Mouse (Mus musculus) left cerebral cortex, adult 11 months (tissue): ENCODE measurements at regions not wholly inside any gene's neighbourhood (a gene's known extent, or its start where the extent isn't known, plus 50 kb on each side); places are given as distances from the start of the nearest gene placed in this dataset.

ENCODE experiments used
- DNase-seq: peaks from one replicate; pipeline ENCODE4 v3.0.0; 2022; ENCODE audit warnings: low spot score

- no peak for DNase-seq
These were observed 187.8 kb upstream of the Adamts9 start for GRCm38 (mm10) chr6:93130946-93131685.

- DNase-seq = no peak
These were observed 176.2 kb upstream of the Adamts9 start for GRCm38 (mm10) chr6:93119482-93119881.

GRCm38 (mm10) chr6:93113361-93113760 is 170.1 kb upstream of the Adamts9 start:
- no peak for DNase-seq

GRCm38 (mm10) chr6:93094730-93095360 is 151.6 kb upstream of the Adamts9 start:
- no peak for DNase-seq

GRCm38 (mm10) chr6:93093770-93094169 is 150.5 kb upstream of the Adamts9 start:
- peak; percentile 5 for DNase-seq

GRCm38 (mm10) chr6:93087329-93087728 is 144.0 kb upstream of the Adamts9 start:
- DNase-seq = no peak

GRCm38 (mm10) chr6:93084286-93084685 is 141.0 kb upstream of the Adamts9 start:
- DNase-seq = no peak

GRCm38 (mm10) chr6:93083716-93084115 is 140.4 kb upstream of the Adamts9 start:
- no peak for DNase-seq

- DNase-seq = no peak
These were observed 138.9 kb upstream of the Adamts9 start for GRCm38 (mm10) chr6:93082205-93082604.

GRCm38 (mm10) chr6:93076681-93077080 is 133.4 kb upstream of the Adamts9 start:
- no peak for DNase-seq

GRCm38 (mm10) chr6:93075867-93076266 is 132.6 kb upstream of the Adamts9 start:
- DNase-seq = no peak

GRCm38 (mm10) chr6:93075011-93075410 is 131.7 kb upstream of the Adamts9 start:
- no peak for DNase-seq

GRCm38 (mm10) chr6:93070916-93071315 is 127.6 kb upstream of the Adamts9 start:
- DNase-seq = no peak

GRCm38 (mm10) chr6:93067808-93068207 is 124.5 kb upstream of the Adamts9 start:
- no peak for DNase-seq

GRCm38 (mm10) chr6:93066553-93067376 is 123.5 kb upstream of the Adamts9 start:
- DNase-seq = no peak

- no peak for DNase-seq
These were observed 122.7 kb upstream of the Adamts9 start for GRCm38 (mm10) chr6:93065917-93066552.

- no peak for DNase-seq
These were observed 122.1 kb upstream of the Adamts9 start for GRCm38 (mm10) chr6:93065366-93065765.

- no peak for DNase-seq
These were observed 121.1 kb upstream of the Adamts9 start for GRCm38 (mm10) chr6:93064366-93064765.

- no peak for DNase-seq
These were observed 118.4 kb upstream of the Adamts9 start for GRCm38 (mm10) chr6:93061741-93062140.

- DNase-seq = no peak
These were observed 102.2 kb upstream of the Adamts9 start for GRCm38 (mm10) chr6:93045524-93045923.

GRCm38 (mm10) chr6:93041041-93041440 is 97.7 kb upstream of the Adamts9 start:
- no peak for DNase-seq

- no peak for DNase-seq
These were observed 88.6 kb upstream of the Adamts9 start for GRCm38 (mm10) chr6:93031812-93032330.
